Mouse (Mus musculus): ENCODE measurements at regions not wholly inside any gene's neighbourhood (a gene's known extent, or its start where the extent isn't known, plus 50 kb on each side); places are given as distances from the start of the nearest gene placed in this dataset.
"Not testable (repeated sequence)": the region's sequence is repeated elsewhere in the genome, so short reads cannot be mapped to it uniquely, and the experiment has no call there.

DNA sequence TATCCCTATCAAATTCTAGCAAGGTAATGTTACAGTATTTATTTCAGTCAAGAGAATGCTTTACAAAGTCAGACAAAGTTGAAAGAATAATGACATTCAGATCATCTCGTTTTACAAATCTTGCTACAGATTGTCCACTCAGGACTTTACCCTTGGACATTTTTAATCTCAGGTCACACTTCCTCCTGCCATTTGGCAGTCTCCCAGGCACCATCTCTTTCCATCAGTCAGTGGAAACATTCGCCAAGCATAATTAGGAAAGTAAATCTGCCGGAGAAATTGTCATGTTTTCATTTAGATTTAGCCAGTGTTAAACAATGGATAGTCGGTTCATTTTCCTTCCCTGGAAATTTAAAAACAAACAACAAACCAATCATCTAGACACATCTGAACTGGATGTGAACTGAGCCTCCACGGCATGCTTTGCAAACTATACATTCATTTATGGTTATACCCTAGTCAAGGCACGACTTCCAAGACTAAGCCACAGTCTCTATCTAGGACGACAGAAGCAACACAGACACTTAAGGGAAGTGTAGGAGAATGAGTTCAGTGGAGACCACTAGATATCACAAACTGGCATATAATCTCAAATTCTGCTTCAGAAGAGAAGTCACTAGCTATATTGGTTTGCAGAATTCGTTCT lies 839.4 kb downstream of the Cypt12 start:
- Histone ChIP-seq H3K27ac (no peak overlapping the region), H3K4me1 (no peaks in the 10 kb centered on the region), H3K27me3 (no peaks in the 10 kb centered on the region), H3K9ac (no peak overlapping the region), H3K4me2 (no peak overlapping the region), H3K9me3 (replicated peaks) (no peaks in the 10 kb centered on the region), H3K4me3 (no peak overlapping the region), H3K36me3 (ENCODE audit: poor library complexity, severe bottlenecking) (no peaks in the 10 kb centered on the region)
- ATAC-seq: no peak
- 78% methylated on average over 8 of the region's 8 CpGs for WGBS

DNA sequence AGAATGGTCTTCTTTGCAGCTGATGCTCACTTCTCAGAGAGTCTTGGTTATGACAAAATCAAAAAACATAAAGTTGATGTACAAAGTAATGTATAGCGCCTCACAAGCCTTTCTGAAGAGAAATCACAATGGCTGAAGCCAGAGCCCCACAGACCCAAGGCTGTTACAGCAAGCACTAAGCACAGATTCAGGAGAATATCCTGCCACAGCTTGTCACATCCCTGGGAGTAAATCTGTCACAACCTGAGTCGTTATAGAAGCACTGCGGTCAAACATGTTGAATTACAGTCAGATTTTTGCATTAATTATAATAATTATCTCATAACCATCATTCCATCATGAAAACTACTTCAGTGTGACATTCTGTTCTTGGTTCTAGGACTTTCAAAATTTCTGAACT lies 825.7 kb downstream of the 1700064H15Rik start:
- Histone ChIP-seq H3K4me1 (0 out of 2 replicates have a peak, but pooled peaks cover 9% of the 10 kb centered on the region), H3K9me3 (replicated peaks) (no peaks in the 10 kb centered on the region), H3K4me2 (no peak overlapping the region), H3K4me3 (no peak overlapping the region), H3K27ac (no peak overlapping the region), H3K36me3 (ENCODE audit: poor library complexity, severe bottlenecking) (no peaks in the 10 kb centered on the region), H3K9ac (no peak overlapping the region), H3K27me3 (no peaks in the 10 kb centered on the region)
- 70% methylated on average over 3 of the region's 3 CpGs for WGBS
- ATAC-seq: peak; percentile 63; the same call in 1 of the 2 replicates

DNA sequence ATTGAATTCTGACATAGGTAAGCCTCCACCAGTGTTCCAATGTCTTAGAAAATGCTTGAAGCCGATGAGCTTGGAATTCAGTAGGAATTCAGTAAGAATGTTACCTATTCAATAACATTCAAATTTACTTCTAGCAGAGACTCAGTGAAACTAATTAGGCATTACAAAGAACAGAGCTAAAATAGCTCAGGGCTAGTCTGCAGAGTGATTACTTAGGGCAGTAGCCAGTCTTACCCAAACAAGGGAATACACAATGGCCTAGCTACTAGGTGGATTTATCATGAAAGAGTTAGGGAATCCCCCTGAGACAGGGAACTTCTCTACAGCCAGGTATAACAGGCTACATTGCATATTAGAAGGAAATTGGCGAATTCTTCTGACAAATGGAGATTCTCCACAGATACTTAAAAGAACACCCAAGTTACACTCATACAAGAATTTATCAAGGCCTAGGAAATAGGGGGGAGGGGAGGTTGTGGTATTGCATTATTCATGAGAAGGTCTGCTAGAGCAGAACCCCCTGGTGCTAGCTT lies 799.6 kb downstream of the 1700064H15Rik start:
- 18% methylated on average over 2 of the region's 2 CpGs for WGBS
- not testable (repeated sequence) for H3K36me3 ChIP-seq (ENCODE audit: poor library complexity, severe bottlenecking); H3K27me3 ChIP-seq; H3K9ac ChIP-seq; ATAC-seq; H3K27ac ChIP-seq; H3K9me3 ChIP-seq (replicated peaks); H3K4me2 ChIP-seq; H3K4me1 ChIP-seq; H3K4me3 ChIP-seq

DNA sequence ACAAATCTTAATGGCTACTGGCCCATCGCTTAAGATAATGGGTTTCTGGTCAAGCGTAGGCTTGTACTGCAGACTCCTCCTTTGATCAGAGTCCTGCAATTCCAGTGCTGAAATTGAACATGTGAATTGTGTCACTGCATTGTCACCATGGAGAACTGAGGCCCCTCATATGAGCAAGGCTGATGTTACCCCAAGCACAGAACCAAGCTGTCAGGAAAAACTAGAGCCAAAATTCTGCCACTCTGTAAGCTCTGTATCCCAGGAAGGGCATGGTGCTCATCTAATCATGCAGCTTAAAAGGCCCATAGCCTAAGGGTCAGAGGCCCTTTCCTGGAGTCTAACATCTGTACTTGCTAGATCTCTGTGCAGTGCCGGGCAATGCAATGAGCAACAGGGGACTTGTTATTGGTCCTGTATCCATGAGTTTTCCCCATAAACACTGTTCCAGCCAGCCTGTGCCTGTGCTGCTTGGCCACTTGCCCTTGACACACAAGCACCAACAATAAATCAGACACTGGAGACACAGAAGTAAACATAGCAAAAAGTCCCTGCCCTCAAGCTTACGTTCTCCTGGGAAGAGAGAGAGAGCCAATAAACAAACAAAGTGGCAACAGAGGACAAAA lies 760.2 kb downstream of the 1700064H15Rik start:
- no peak overlapping the region for H3K9ac ChIP-seq
- ATAC-seq: no peak
- H3K36me3 ChIP-seq (ENCODE audit: poor library complexity, severe bottlenecking): no peaks in the 10 kb centered on the region

DNA sequence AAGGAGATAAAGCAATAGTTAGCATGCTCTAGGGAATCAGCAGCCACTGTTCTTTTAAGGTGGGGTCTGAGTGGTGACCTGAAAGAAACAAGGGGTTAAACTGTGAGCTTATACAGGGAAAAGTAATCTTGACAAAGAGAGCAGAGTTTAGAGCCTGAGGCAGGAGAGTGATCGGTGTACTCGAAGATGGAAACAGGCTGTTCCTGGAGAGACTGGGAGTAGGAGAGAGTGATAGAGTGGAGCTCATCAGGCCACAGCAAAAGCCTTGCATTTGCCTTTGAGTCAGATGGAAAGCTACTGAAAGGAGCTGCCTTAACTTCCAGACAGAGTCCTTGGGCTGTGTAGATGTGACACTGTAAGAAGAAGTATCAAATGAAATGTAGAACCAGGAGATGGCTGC lies 759.7 kb downstream of the 1700064H15Rik start:
- no peak overlapping the region for H3K9ac ChIP-seq
- no peak overlapping the region for H3K27ac ChIP-seq
- WGBS: 88% methylated on average over 2 of the region's 2 CpGs
- no peak overlapping the region for H3K4me3 ChIP-seq
- no peaks in the 10 kb centered on the region for H3K4me1 ChIP-seq
- no peaks in the 10 kb centered on the region for H3K9me3 ChIP-seq (replicated peaks)
- no peaks in the 10 kb centered on the region for H3K27me3 ChIP-seq
- no peak for ATAC-seq
- H3K4me2 ChIP-seq: no peak overlapping the region
- H3K36me3 ChIP-seq (ENCODE audit: poor library complexity, severe bottlenecking): no peaks in the 10 kb centered on the region

More for the DNA sequence above, 760.2 kb downstream of the 1700064H15Rik start:
- Histone ChIP-seq H3K4me1 (no peaks in the 10 kb centered on the region), H3K4me2 (no peak overlapping the region), H3K4me3 (no peak overlapping the region), H3K27ac (no peak overlapping the region), H3K27me3 (no peaks in the 10 kb centered on the region), H3K9me3 (replicated peaks) (no peaks in the 10 kb centered on the region)
- 86% methylated on average over 4 of the region's 4 CpGs for WGBS

DNA sequence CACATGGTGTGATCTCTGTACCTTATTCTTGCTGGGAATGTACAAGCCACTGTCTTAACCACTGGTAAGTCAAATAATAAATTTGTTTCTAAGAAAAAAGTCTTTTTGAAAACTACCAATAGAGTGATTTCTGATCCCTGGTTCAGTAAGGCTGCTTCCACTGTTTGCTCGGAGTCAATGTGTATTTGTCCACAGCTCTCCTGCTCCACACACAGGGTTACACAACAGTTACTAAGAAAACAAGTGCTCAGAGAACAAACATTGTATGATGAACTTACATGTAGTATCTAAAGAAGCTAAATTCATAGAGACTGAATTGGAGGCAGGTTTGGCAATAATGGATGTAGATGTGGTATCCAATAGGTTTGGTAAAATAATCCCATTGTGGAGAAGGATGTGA lies 751.4 kb downstream of the 1700064H15Rik start:
- H3K4me1 ChIP-seq: no peaks in the 10 kb centered on the region
- no peaks in the 10 kb centered on the region for H3K36me3 ChIP-seq (ENCODE audit: poor library complexity, severe bottlenecking)
- no peaks in the 10 kb centered on the region for H3K27me3 ChIP-seq
- no peak for ATAC-seq
- H3K9ac ChIP-seq: no peak overlapping the region
- no peak overlapping the region for H3K27ac ChIP-seq
- 93% methylated on average over 1 of the region's 1 CpGs for WGBS
- H3K9me3 ChIP-seq (replicated peaks): no peaks in the 10 kb centered on the region
- no peak overlapping the region for H3K4me3 ChIP-seq
- no peak overlapping the region for H3K4me2 ChIP-seq

DNA sequence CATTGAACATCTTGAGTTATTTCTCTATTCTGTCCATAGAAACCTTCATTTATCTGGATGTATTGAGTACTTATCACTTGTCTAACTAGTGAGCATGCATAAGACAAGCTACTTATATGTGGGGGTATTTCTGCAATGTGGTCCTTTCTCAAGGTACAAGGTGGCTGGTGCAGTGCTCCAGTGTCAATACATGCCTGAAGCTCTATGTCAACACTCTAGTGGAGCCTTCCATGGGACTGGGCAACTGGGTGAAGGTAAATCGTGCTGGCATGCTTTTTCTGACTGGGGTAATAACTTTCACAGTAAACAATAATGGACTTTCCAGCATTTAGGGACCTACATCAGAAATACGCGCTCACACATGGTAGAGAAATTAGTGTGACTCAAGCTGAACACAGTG lies 750.9 kb downstream of the 1700064H15Rik start:
- H3K36me3 ChIP-seq (ENCODE audit: poor library complexity, severe bottlenecking): no peaks in the 10 kb centered on the region
- H3K27me3 ChIP-seq: no peaks in the 10 kb centered on the region
- 87% methylated on average over 3 of the region's 3 CpGs for WGBS
- ATAC-seq: no peak
- no peaks in the 10 kb centered on the region for H3K4me1 ChIP-seq
- H3K4me2 ChIP-seq: no peak overlapping the region
- no peak overlapping the region for H3K4me3 ChIP-seq
- H3K27ac ChIP-seq: no peak overlapping the region
- no peaks in the 10 kb centered on the region for H3K9me3 ChIP-seq (replicated peaks)
- H3K9ac ChIP-seq: no peak overlapping the region

DNA sequence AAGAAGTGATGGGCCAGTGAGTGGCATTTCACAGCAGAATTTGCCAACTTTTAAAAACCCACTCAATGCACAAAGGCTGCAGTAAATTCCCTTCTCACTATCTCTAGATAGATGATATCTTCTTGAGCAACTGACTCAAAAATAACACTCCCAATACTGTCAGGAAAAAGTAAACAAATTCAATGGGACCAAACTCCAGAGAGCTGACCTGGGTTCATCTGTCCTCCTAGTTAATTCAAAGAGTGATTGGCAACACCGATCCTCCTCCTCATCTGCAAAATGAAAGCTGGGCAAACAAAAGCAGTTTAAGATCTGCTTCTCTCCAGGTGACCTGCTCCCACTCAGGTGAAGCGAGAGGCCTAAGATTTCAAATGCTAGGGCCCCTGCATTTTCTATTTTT lies 747.3 kb downstream of the 1700064H15Rik start:
- H3K4me2 ChIP-seq: no peak overlapping the region
- no peak overlapping the region for H3K27ac ChIP-seq
- no peak overlapping the region for H3K9ac ChIP-seq
- WGBS: 89% methylated on average over 2 of the region's 2 CpGs
- no peaks in the 10 kb centered on the region for H3K4me1 ChIP-seq
- H3K27me3 ChIP-seq: no peaks in the 10 kb centered on the region
- H3K9me3 ChIP-seq (replicated peaks): no peaks in the 10 kb centered on the region
- H3K36me3 ChIP-seq (ENCODE audit: poor library complexity, severe bottlenecking): no peaks in the 10 kb centered on the region
- no peak overlapping the region for H3K4me3 ChIP-seq
- ATAC-seq: no peak

DNA sequence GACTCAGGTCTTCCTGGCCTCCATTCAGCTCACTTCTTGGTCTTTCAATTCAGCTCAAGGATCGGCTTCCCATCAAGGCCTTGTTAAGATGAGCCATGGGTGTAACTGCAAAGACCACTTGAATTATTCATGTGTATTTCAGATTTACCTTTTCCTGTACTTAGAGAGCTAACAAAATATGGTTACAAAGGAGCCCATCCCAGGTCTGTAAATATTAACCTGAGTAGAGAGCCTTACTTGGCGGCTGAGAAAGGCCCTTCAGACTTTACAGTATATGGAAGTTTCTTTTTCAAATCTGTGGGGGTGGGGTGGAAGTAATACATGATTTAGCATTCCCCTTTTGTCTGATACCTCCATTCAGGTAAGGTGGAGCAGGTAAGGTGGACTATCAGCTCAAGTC lies 735.7 kb downstream of the 1700064H15Rik start:
- no peak overlapping the region for H3K4me2 ChIP-seq
- H3K4me3 ChIP-seq: no peak overlapping the region
- 95% methylated on average over 2 of the region's 2 CpGs for WGBS
- no peaks in the 10 kb centered on the region for H3K27me3 ChIP-seq
- H3K27ac ChIP-seq: no peak overlapping the region
- ATAC-seq: no peak
- no peaks in the 10 kb centered on the region for H3K4me1 ChIP-seq
- no peaks in the 10 kb centered on the region for H3K36me3 ChIP-seq (ENCODE audit: poor library complexity, severe bottlenecking)
- H3K9ac ChIP-seq: no peak overlapping the region
- no peaks in the 10 kb centered on the region for H3K9me3 ChIP-seq (replicated peaks)

DNA sequence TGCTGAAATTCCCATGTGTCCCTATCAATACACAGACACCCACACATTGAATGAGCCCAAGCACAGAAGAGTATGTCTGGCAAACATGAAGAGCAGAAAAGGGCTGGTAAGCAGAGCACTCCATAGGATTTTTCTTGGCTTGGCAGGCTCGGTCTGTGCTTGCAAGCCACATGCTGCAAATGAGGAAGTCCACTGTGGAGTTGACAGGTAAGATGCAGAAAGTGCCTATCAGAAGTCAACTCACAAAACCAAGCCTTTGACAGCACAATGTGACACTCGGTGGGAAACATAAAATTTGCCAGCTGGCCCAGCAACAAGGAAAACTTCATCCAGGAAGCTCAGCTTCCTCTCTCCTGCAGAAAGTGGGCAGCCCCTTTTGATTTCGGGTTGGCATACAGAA lies 722.7 kb downstream of the 1700064H15Rik start:
- H3K4me3 ChIP-seq: no peak overlapping the region
- H3K9me3 ChIP-seq (replicated peaks): no peaks in the 10 kb centered on the region; the same call in 1 of the 2 replicates
- no peaks in the 10 kb centered on the region for H3K4me1 ChIP-seq
- no peaks in the 10 kb centered on the region for H3K36me3 ChIP-seq (ENCODE audit: poor library complexity, severe bottlenecking)
- peak; percentile 45; the same call in 1 of the 2 replicates for ATAC-seq
- no peak overlapping the region for H3K4me2 ChIP-seq
- H3K27ac ChIP-seq: 0 out of 2 replicates have a peak overlapping the region, but pooled peaks have one; percentile 10
- H3K27me3 ChIP-seq: no peaks in the 10 kb centered on the region
- WGBS: 60% methylated on average over 3 of the region's 3 CpGs
- H3K9ac ChIP-seq: no peak overlapping the region

DNA sequence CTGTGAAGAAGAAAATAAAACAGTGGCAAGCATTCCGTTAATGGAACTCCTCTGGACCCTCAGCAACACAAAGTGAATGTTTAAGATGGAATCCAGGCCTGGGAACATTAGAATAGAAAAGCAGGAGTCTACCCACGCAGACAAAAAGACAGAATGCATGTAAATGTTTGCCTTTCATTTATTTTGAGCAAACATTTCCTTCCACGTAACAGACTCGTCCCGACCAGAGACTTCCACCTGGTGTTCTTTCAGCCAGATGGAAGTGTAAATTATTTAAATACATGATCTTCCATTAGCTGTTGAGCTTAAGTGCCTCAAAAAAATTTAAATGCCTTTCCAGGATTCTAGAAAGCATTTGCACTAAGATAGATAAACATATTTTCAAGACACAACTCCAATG lies 722.3 kb downstream of the 1700064H15Rik start:
- Histone ChIP-seq H3K9ac (no peak overlapping the region), H3K4me2 (no peak overlapping the region), H3K27ac (0 out of 2 replicates have a peak overlapping the region, but pooled peaks have one; percentile 10), H3K36me3 (ENCODE audit: poor library complexity, severe bottlenecking) (no peaks in the 10 kb centered on the region), H3K4me1 (no peaks in the 10 kb centered on the region), H3K4me3 (no peak overlapping the region), H3K9me3 (replicated peaks) (no peaks in the 10 kb centered on the region; the same call in 1 of the 2 replicates), H3K27me3 (no peaks in the 10 kb centered on the region)
- ATAC-seq: peak; percentile 3; the same call in 1 of the 2 replicates
- WGBS: 57% methylated on average over 5 of the region's 5 CpGs

DNA sequence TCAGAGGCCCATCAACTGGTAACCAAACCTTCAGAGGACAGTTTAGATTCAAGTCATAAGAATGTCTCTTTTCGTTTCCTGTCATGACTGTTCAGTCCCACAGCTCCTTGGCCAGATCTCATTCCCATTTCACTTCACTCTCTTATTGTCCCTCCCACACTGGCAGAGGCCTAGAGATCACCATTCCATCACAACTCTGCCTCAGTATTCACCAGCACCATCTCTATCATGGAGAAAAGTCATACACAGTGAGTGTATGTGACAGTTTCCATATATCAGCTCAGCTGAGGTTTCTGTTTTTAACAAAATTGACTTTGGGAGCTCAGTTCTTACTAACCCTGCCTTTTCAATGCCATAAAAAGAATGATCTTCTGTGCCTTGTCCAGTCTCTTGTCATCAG lies 719.7 kb downstream of the 1700064H15Rik start:
- peaks cover 5% of the 10 kb centered on the region; the same call in 1 of the 2 replicates for H3K9me3 ChIP-seq (replicated peaks)
- no peak overlapping the region for H3K27ac ChIP-seq
- no peak overlapping the region for H3K9ac ChIP-seq
- no peak for ATAC-seq
- H3K4me1 ChIP-seq: no peaks in the 10 kb centered on the region
- no peaks in the 10 kb centered on the region for H3K36me3 ChIP-seq (ENCODE audit: poor library complexity, severe bottlenecking)
- H3K4me2 ChIP-seq: no peak overlapping the region
- no peak overlapping the region for H3K4me3 ChIP-seq
- WGBS: 91% methylated on average over 1 of the region's 1 CpGs
- H3K27me3 ChIP-seq: no peaks in the 10 kb centered on the region
